Comparison of ENCODE assay signal across 8 mouse cellular contexts in the genomic region with DNA sequence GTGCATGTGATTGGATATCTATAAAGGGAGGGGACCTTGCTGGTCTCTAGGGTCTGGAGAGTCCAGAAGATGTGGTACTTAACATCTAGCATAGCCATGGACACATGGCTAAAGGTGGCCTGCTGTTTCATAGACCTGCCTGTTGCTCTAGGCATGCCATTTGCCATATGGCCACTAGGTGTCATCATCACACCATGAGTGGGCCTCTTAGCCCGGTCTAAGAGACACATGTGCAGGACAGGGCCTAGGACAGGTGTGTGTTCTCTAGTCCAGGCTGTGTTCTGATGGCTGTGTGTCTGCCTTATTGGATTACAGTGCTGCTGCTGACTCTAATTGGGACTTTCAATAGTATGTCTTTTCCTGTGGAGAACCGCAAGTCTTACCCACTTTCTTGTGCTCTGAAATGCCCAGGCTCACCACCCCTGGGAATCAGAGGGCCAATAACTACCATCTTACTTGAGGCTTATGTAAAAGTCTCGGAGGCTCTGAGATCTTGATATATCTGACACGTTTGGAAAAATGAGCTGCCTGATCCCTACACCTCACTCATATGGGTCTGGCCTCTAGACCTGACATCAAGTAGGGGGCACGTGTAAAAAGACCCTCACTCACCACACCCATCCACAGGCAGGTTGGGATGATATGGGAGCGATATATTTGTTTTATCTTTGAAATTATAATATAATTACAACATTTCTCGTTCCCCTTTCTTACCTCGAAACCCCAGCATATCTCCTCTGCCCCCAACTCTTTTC. TPM values are rescaled to one million over a fixed set of nuclear protein-coding genes. Genes with fewer than 3 reads are reported as not detected.
DNase-seq lines count a peak whose midpoint lies in the region; ATAC-seq lines count a peak whose summit lies in the region.

No protein-coding gene starts in this region.

- WGBS in hindbrain, embryonic 13.5 days = 59% methylated on average over 8 of the region's 8 CpGs

- H3K36me3 ChIP-seq in hindbrain, embryonic 13.5 days = no peaks in the 10 kb centered on the region

- no peaks in the 10 kb centered on the region for H3K4me1 ChIP-seq in hindbrain, embryonic 13.5 days (replicated peaks)

- H3K27me3 ChIP-seq in hindbrain, embryonic 13.5 days = no peaks in the 10 kb centered on the region

- peak; percentile 90 for ATAC-seq in hindbrain, embryonic 13.5 days (ENCODE audit: low FRiP score)

- DNase-seq in MEL-GATA-1-ER (ENCODE audit: extremely low read depth, low read depth) = peak; percentile 31
- DNase-seq in cerebellum, adult 9-10 months = peak; percentile 82
- DNase-seq in frontal cortex, postnatal 10 days (ENCODE audit: low spot score in 2 of 2) = peak; percentile 33 to 74
- peak; percentile 79 to 83 for DNase-seq in layer of hippocampus, postnatal 14 days (ENCODE audit: low spot score in 2 of 2)
- DNase-seq in lung, postnatal 14 days = peak; percentile 86
- peak; percentile 90 for DNase-seq in retina, embryonic 14.5 days (ENCODE audit: low spot score)
- DNase-seq in thymus, postnatal 36 days = peak; percentile 61 to 66

- H3K9me3 ChIP-seq in hindbrain, embryonic 13.5 days = no peaks in the 10 kb centered on the region

- H3K9ac ChIP-seq in hindbrain, embryonic 13.5 days = no peak overlapping the region

- no peak overlapping the region for H3K27ac ChIP-seq in hindbrain, embryonic 13.5 days

- no peak overlapping the region for H3K4me3 ChIP-seq in hindbrain, embryonic 13.5 days

- H3K4me2 ChIP-seq in hindbrain, embryonic 13.5 days = no peak overlapping the region

RNA-seq across cellular contexts. Expression of a gene that starts 22.5 kb away (rescaled TPM):
- polyA plus RNA-seq in hindbrain, embryonic 13.5 days (2015; fragmentation: Nextera tagmentation; extraction: Ambion mirVana) = 11.3 and 13.5 TPM in 2 replicates
- total RNA-seq in layer of hippocampus, postnatal 14 days (2021) = 1 to 10 TPM; 3.6 to 5.5 TPM

Comparison
In these comparisons a context has a peak if more than half of its experiments do, and no peak if none do; other contexts are left out.
1. DNase-seq: peak in every context shown above with its lines; median percentile 90 in retina, embryonic 14.5 days; 86 in lung, postnatal 14 days; 82 in cerebellum, adult 9-10 months; 81 in layer of hippocampus, postnatal 14 days; 64 in thymus, postnatal 36 days; 54 in frontal cortex, postnatal 10 days; 31 in MEL-GATA-1-ER.